Mouse (Mus musculus) lung, postnatal 0 days (tissue): ENCODE data around the gene Ksr1.

Source experiments
- CTCF ChIP-seq: IDR thresholded peaks from 2 replicates; pipeline ENCODE4 v1.5.1; 2016; ENCODE audit warnings: antibody characterized with exemption, mild to moderate bottlenecking
- EP300 ChIP-seq: IDR thresholded peaks from 2 replicates; pipeline ENCODE4 v1.6.1; 2016; ENCODE audit warnings: antibody characterized with exemption, mild to moderate bottlenecking, control low read depth

GRCm38 (mm10) chr11:79150301-79150700 is 4.1 kb upstream of the Ksr1 start:
- TF ChIP-seq CTCF, result no peak
- no peak for TF ChIP-seq EP300
